Mouse (Mus musculus) liver, embryonic 12.5 days (tissue): Measurements from ENCODE around the gene Gcgr. TPM values are rescaled to one million over a fixed set of nuclear protein-coding genes. Genes with fewer than 3 reads are reported as not detected.

Experiments
- ATAC-seq: fragments of 200-750 bp; cut with Nextera tagmentation; 2 replicates; pipeline ENCODE4 v1.8.0; 2017; ENCODE audit warnings: moderate number of reproducible peaks, mild to moderate bottlenecking, moderate library complexity
- H3K27ac ChIP-seq: fragments of 300-500 bp; sonication (generic); 2 replicates; pipeline ENCODE4 v1.5.1; 2016; ENCODE audit warnings: mild to moderate bottlenecking
- H3K27me3 ChIP-seq: fragments of 300-500 bp; sonication (generic); replicated peaks from 2 replicates; pipeline ENCODE4 v1.6.1; 2016; ENCODE audit warnings: mild to moderate bottlenecking, moderate library complexity
- H3K36me3 ChIP-seq: fragments of 300-500 bp; sonication (generic); 2 replicates; pipeline ENCODE4 v1.6.1; 2016; ENCODE audit warnings: mild to moderate bottlenecking, moderate library complexity
- H3K4me1 ChIP-seq: fragments of 300-500 bp; sonication (generic); 2 replicates; pipeline ENCODE4 v1.6.1; 2016
- H3K4me2 ChIP-seq: fragments of 300-500 bp; sonication (generic); 2 replicates; pipeline ENCODE4 v1.6.1; 2016; ENCODE audit warnings: mild to moderate bottlenecking, moderate library complexity
- H3K4me3 ChIP-seq: fragments of 300-500 bp; sonication (generic); 2 replicates; pipeline ENCODE4 v1.5.1; 2016; ENCODE audit warnings: mild to moderate bottlenecking, moderate library complexity
- H3K9ac ChIP-seq: fragments of 300-500 bp; sonication (generic); 2 replicates; pipeline ENCODE4 v1.6.1; 2016; ENCODE audit warnings: mild to moderate bottlenecking, moderate library complexity
- H3K9me3 ChIP-seq: fragments of 300-500 bp; sonication (generic); replicated peaks from 2 replicates; pipeline ENCODE4 v1.6.1; 2016; ENCODE audit warnings: mild to moderate bottlenecking, moderate library complexity
- WGBS: fragments of 180-500 bp; shearing (Covaris S2); methylation state at CpG from one replicate; pipeline ENCODE4 v1.1.7; 2016; ENCODE audit not compliant: insufficient replicate concordance; 5-methylcytosine and 5-hydroxymethylcytosine counted together
- polyA plus RNA-seq: library from polyadenylated mRNA; unstranded; fragments of >200 nt; fragmentation: Nextera tagmentation; extraction: Ambion mirVana; gene quantifications from 2 replicates; pipeline ENCODE4 v1.2.1, GENCODE M21; 2016

Gcgr gene
- polyA plus RNA-seq, 1 experiment from 2014 or later: 9.6 TPM

DNA sequence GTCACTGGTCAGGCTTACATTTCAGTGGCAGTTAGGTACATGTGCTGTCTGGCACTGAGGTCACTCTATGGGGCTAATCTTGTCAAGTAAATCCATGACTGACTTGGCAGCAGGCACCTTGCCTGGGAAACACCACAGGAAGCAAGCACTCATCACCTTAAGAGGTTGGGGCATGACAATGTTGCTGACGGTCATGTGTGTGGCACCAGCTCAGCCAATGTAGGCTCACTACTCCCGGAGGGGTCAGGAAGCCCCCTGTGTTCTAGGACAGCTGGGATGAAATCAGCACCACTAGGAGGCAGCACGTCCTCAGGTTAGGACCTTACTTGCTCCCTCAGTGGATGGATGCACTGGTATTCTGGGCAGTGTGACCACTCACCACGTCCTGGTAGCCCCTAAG is 11.4 kb downstream of the Gcgr start:
- 45% methylated on average over 4 of the region's 4 CpGs for WGBS
- no peak overlapping the region for H3K4me2 ChIP-seq
- H3K9ac ChIP-seq: no peak overlapping the region
- H3K4me1 ChIP-seq: peaks cover 29% of the 10 kb centered on the region
- no peak overlapping the region; the same call in 1 of the 2 replicates for H3K27ac ChIP-seq
- no peak overlapping the region for H3K4me3 ChIP-seq
- no peaks in the 10 kb centered on the region for H3K9me3 ChIP-seq
- ATAC-seq: no peak
- peaks cover 5% of the 10 kb centered on the region for H3K27me3 ChIP-seq
- peaks cover 29% of the 10 kb centered on the region for H3K36me3 ChIP-seq

GRCm38 (mm10) chr11:120542376-120542775 is 11.9 kb downstream of the Gcgr start:
- H3K36me3 ChIP-seq: peaks cover 29% of the 10 kb centered on the region
- peaks cover under 1% of the 10 kb centered on the region for H3K27me3 ChIP-seq
- H3K4me2 ChIP-seq: no peak overlapping the region
- no peak overlapping the region for H3K4me3 ChIP-seq
- no peak for ATAC-seq
- H3K9me3 ChIP-seq: no peaks in the 10 kb centered on the region
- H3K27ac ChIP-seq: no peak overlapping the region
- H3K4me1 ChIP-seq: peaks cover 32% of the 10 kb centered on the region
- no peak overlapping the region for H3K9ac ChIP-seq
- WGBS: 76% methylated on average over 6 of the region's 6 CpGs

DNA sequence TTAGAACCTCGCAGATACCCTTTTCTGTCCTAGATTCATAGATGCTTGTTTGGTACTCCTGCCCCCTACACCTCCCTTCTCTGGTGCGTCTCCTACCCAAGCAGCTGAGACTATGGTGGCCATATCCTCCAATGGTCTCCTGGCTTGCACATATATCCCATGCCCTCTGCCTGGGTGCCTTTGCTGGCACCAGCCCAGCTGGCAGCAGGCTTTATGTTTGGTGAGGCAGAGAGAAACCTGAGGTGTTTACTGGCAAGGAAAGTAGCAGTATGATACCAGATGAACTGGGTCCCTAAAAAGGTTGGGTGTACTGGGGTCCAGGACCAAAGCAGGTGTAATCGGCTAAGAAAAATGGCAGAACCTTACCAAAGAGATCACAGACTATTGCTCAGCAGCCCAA is 15.5 kb downstream of the Gcgr start:
- H3K27ac ChIP-seq: no peak overlapping the region
- H3K9ac ChIP-seq: no peak overlapping the region
- H3K36me3 ChIP-seq: peaks cover 29% of the 10 kb centered on the region
- H3K4me3 ChIP-seq: no peak overlapping the region
- ATAC-seq: no peak
- 79% methylated on average over 3 of the region's 3 CpGs for WGBS
- H3K4me2 ChIP-seq: no peak overlapping the region
- H3K4me1 ChIP-seq: peaks cover 41% of the 10 kb centered on the region
- no peaks in the 10 kb centered on the region for H3K27me3 ChIP-seq
- no peaks in the 10 kb centered on the region for H3K9me3 ChIP-seq

GRCm38 (mm10) chr11:120547469-120547868 is 17.0 kb downstream of the Gcgr start:
- peaks cover 38% of the 10 kb centered on the region for H3K4me1 ChIP-seq
- no peaks in the 10 kb centered on the region for H3K27me3 ChIP-seq
- no peak overlapping the region for H3K9ac ChIP-seq
- H3K27ac ChIP-seq: peak overlapping the region; percentile 94
- no peak overlapping the region for H3K4me3 ChIP-seq
- WGBS: 48% methylated on average over 2 of the region's 2 CpGs
- H3K9me3 ChIP-seq: no peaks in the 10 kb centered on the region
- no peak for ATAC-seq
- peaks cover 26% of the 10 kb centered on the region for H3K36me3 ChIP-seq
- no peak overlapping the region for H3K4me2 ChIP-seq

- Histone ChIP-seq H3K4me3 (peak overlapping the region; percentile 79), H3K9me3 (no peaks in the 10 kb centered on the region), H3K27ac (peak overlapping the region; percentile 94), H3K9ac (peak overlapping the region; percentile 94), H3K27me3 (no peaks in the 10 kb centered on the region), H3K36me3 (peaks cover 19% of the 10 kb centered on the region), H3K4me1 (peaks cover 38% of the 10 kb centered on the region), H3K4me2 (peak overlapping the region; percentile 91)
- 69% methylated on average over 3 of the region's 3 CpGs for WGBS
- no peak for ATAC-seq
Measured at GRCm38 (mm10) chr11:120548214-120548613, 17.7 kb downstream of the Gcgr start.

DNA sequence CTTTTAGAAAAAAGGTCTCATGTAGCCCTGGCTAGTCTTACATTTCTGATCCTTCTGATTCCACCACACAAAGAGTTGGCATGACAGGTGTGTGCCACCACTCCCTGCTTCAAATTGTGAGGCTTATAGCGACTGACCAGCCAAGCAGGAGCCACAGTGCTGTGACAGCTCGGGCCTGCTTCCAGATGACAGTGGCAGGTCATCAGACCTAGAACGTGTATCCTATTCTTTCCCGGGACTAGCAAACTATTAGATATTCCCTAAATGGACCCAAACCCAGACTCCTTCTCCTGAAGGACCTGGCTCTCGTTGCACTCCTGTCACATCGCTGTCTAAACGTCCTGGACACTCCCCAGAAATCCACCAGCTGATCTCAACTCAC is 18.3 kb downstream of the Gcgr start:
- Histone ChIP-seq H3K27ac (peak overlapping the region; percentile 94), H3K4me1 (peaks cover 38% of the 10 kb centered on the region)
- whole genome bisulfite sequencing: 15% methylated on average over 7 of the region's 7 CpGs

GRCm38 (mm10) chr11:120549168-120549945 is 18.9 kb downstream of the Gcgr start, which contains the start of gene Mcrip1:
Gene Mcrip1, minus strand, starts transcription at chr11:120549727.
- Histone ChIP-seq H3K9ac (peak within 1 kb of the TSS; percentile 94), H3K4me3 (peak within 1 kb of the TSS; percentile 79), H3K27ac (peak within 1 kb of the TSS; percentile 94), H3K9me3 (no peaks in the 10 kb centered on the region), H3K4me2 (peak within 1 kb of the TSS; percentile 91), H3K36me3 (peaks cover 7% of the 10 kb centered on the region), H3K4me1 (peaks cover 38% of the 10 kb centered on the region), H3K27me3 (no peaks in the 10 kb centered on the region)
- peak; percentile 92 for ATAC-seq
- WGBS: 2% methylated on average over 81 of the region's 87 CpGs

More for the DNA sequence above, 18.3 kb downstream of the Gcgr start:
- H3K9me3 ChIP-seq: no peaks in the 10 kb centered on the region
- peak overlapping the region; percentile 79 for H3K4me3 ChIP-seq
- no peaks in the 10 kb centered on the region for H3K27me3 ChIP-seq
- peak overlapping the region; percentile 91 for H3K4me2 ChIP-seq
- H3K9ac ChIP-seq: peak overlapping the region; percentile 94
- no peak for ATAC-seq
- peaks cover 13% of the 10 kb centered on the region for H3K36me3 ChIP-seq

DNA sequence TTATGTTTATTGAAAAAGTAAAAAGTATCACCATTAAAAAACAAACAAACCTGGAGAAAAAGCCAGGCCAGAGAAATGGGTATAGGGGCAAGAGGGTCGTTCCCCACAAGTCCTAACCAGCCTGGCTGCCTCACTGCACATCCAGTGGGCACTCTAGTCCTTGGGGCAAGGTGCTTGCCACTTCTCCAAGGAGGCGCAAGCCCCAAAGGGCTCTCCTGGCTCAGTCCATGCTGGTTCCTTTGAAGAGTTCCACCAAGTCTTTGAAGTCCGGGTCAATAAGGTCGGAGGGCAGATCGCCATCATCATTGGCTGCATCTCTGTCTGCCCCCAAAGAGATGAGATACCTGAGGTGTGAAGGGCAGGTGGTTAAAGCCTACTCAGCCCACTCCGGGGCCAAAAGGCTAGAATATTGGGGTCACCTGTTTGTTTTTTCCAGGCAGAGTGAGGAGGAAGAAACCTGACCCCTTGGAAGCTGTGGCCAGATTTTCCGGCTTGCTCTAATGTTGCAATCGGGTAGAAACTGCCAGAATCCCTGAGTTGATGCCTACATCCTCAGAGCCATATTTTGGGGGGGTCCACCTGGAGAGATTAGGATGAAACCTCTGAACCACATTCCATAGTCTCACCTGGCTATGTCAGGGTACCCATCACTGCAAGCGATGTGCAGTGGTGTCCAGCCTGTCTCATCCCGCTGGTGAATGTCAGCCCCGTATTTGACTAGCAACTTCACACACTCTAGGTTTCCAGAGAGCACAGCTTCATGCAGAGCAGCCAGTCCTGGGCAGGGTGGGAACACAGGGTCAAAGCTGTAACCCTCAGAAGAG is 19.7 kb downstream of the Gcgr start:
- ATAC-seq: no peak
- WGBS: 66% methylated on average over 11 of the region's 11 CpGs

GRCm38 (mm10) chr11:120550810-120551440 is 20.4 kb downstream of the Gcgr start, which contains the start of gene Ppp1r27:
Gene Ppp1r27, minus strand, starts transcription at chr11:120551132.
- no peaks in the 10 kb centered on the region for H3K27me3 ChIP-seq
- H3K4me3 ChIP-seq: peak within 1 kb of the TSS; percentile 79
- no peak for ATAC-seq
- peak within 1 kb of the TSS; percentile 91 for H3K4me2 ChIP-seq
- peaks cover 38% of the 10 kb centered on the region for H3K4me1 ChIP-seq
- WGBS: 89% methylated on average over 28 of the region's 28 CpGs
- H3K9ac ChIP-seq: peak within 1 kb of the TSS; percentile 94
- no peaks in the 10 kb centered on the region for H3K9me3 ChIP-seq
- H3K27ac ChIP-seq: peak within 1 kb of the TSS; percentile 94
- no peaks in the 10 kb centered on the region for H3K36me3 ChIP-seq

More for the DNA sequence above, 19.7 kb downstream of the Gcgr start:
- Histone ChIP-seq H3K4me2 (peak overlapping the region; percentile 91), H3K4me3 (peak overlapping the region; percentile 79), H3K9me3 (no peaks in the 10 kb centered on the region), H3K27me3 (no peaks in the 10 kb centered on the region), H3K4me1 (peaks cover 41% of the 10 kb centered on the region), H3K9ac (peak overlapping the region; percentile 94), H3K27ac (peak overlapping the region; percentile 94), H3K36me3 (no peaks in the 10 kb centered on the region)

- Histone ChIP-seq H3K9ac (no peak overlapping the region), H3K27ac (no peak overlapping the region), H3K4me3 (no peak overlapping the region), H3K4me1 (peaks cover 30% of the 10 kb centered on the region), H3K36me3 (no peaks in the 10 kb centered on the region), H3K4me2 (no peak overlapping the region), H3K9me3 (no peaks in the 10 kb centered on the region), H3K27me3 (no peaks in the 10 kb centered on the region)
- no peak for ATAC-seq
- WGBS: 64% methylated on average over 5 of the region's 5 CpGs
Measured at GRCm38 (mm10) chr11:120552736-120553135, 22.2 kb downstream of the Gcgr start.

DNA sequence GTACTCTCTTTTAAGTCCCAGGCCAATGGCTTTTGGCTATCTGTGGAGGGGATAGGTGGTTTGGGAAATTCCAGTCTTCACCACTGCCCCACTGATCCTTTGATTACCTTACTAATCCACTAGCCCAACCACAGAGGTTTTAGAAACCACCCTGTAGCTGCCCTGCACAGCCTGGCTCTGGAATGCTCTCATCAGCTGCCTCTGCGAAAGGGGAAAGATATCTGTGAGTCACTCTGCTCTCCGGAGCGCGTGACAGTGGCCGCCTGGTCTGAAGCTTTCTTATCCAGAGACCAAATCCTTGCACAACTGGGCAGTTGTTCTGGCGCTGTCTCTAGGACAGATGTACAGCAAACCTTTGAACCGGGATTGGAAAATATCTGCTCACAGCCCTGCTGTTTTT is 24.3 kb downstream of the Gcgr start:
- Histone ChIP-seq H3K4me2 (no peak overlapping the region), H3K9ac (no peak overlapping the region), H3K4me1 (peaks cover 12% of the 10 kb centered on the region), H3K27me3 (no peaks in the 10 kb centered on the region), H3K9me3 (no peaks in the 10 kb centered on the region), H3K36me3 (peaks cover 11% of the 10 kb centered on the region), H3K27ac (no peak overlapping the region), H3K4me3 (no peak overlapping the region)
- no peak for ATAC-seq
- WGBS: 59% methylated on average over 7 of the region's 7 CpGs
